24 mouse cellular contexts compared by ENCODE assay signal in genomic region chr10:80776358-80776869, GRCm38 (mm10). TPM values are rescaled to one million over a fixed set of nuclear protein-coding genes. Genes with fewer than 3 reads are reported as not detected.
DNase-seq lines count a peak whose midpoint lies in the region; ATAC-seq and TF ChIP-seq lines count a peak whose summit lies in the region.
"Had no signal": no experiment of that assay in that cellular context is flagged by ENCODE, and none has a peak within 500 bp of the region (broad histone marks: within the 10 kb centered on the region; RNA-seq: fewer than 3 reads in every experiment).

No protein-coding gene starts in this region.

- H3K4me2 ChIP-seq in embryonic facial prominence, embryonic 12.5 days (replicated peaks), result no peak overlapping the region
- H3K4me2 ChIP-seq in heart, embryonic 14.5 days (ENCODE audit: low read length), result no peak overlapping the region
- H3K4me2 ChIP-seq in forebrain, embryonic 14.5 days (ENCODE audit: low read length), result no peak overlapping the region
- H3K4me2 ChIP-seq: embryonic facial prominence, embryonic 15.5 days; hindbrain, embryonic 12.5 days; limb, embryonic 15.5 days; lung, embryonic 14.5 days; midbrain, embryonic 12.5 days had no signal

- no peak for TF ChIP-seq EP300 in heart, adult 2 months (IDR thresholded peaks at IDR 0.05; ENCODE audit: insufficient read depth, low read depth, low read length)

- intact Hi-C loops in heart, adult 2 months (cut with DNase I), result no loop called here

- POLR2A ChIA-PET in Patski (lab: Charles Lee), result interaction anchor here (1.3 kb wide), 1 partner anchor 9 kb away, joined by 4 read pairs; no protein-coding TSS in a partner anchor

- TF ChIP-seq CTCF in heart, adult 2 months (IDR thresholded peaks at IDR 0.05), result no peak
- TF ChIP-seq CTCF in Patski (IDR thresholded peaks at IDR 0.05), result no peak

- no peak overlapping the region for H3K27ac ChIP-seq in embryonic facial prominence, embryonic 12.5 days
- H3K27ac ChIP-seq in embryonic facial prominence, embryonic 10.5 days (replicated peaks), result no peak overlapping the region
- H3K27ac ChIP-seq in heart, embryonic 14.5 days (replicated peaks in 1 of 2; ENCODE audit: control insufficient read depth in 1 of 2, insufficient read depth in 1 of 2, low read depth in 2 of 2, low read length in 2 of 2), result peak overlapping the region in 1 of 2 experiments; percentile 80; a peak in 2 of 4 replicates
- no peak overlapping the region for H3K27ac ChIP-seq in heart, adult 2 months
- H3K27ac ChIP-seq in forebrain, embryonic 14.5 days (ENCODE audit: low read depth, low read length), result no peak overlapping the region
- H3K27ac ChIP-seq: embryonic facial prominence, embryonic 15.5 days; hindbrain, embryonic 12.5 days; limb, embryonic 15.5 days; liver, embryonic 14.5 days; midbrain, embryonic 12.5 days had no signal

- 0 out of 2 replicates have a peak, but pooled peaks have one; percentile 10 for ATAC-seq in embryonic facial prominence, embryonic 12.5 days (ENCODE audit: insufficient number of reproducible peaks, insufficient read depth, low FRiP score, low TSS enrichment)
- ATAC-seq in heart, embryonic 14.5 days (ENCODE audit: insufficient number of reproducible peaks, insufficient read depth, low FRiP score, low read depth), result no peak
- ATAC-seq in Patski, result peak; percentile 33
- no peak for ATAC-seq in forebrain, embryonic 14.5 days
- ATAC-seq: forebrain, embryonic 16.5 days; intestine, postnatal 0 days had no signal

- CTCF ChIA-PET in Patski (lab: Charles Lee), result interaction anchor here (4.1 to 8.8 kb wide), 3 partner anchors 10 to 29 kb away, joined by 28 to 43 read pairs (median 29); no protein-coding TSS in a partner anchor

- H3K4me1 ChIP-seq in embryonic facial prominence, embryonic 12.5 days, result peaks cover 6% of the 10 kb centered on the region; the same call in 1 of the 2 replicates
- H3K4me1 ChIP-seq in embryonic facial prominence, embryonic 10.5 days, result peaks cover 6% of the 10 kb centered on the region; the same call in 1 of the 2 replicates
- peaks cover 35 to 41% of the 10 kb centered on the region in 2 experiments for H3K4me1 ChIP-seq in heart, embryonic 14.5 days (ENCODE audit: control insufficient read depth in 2 of 2, insufficient read depth in 2 of 2, low read length in 2 of 2)
- peaks cover 14% of the 10 kb centered on the region for H3K4me1 ChIP-seq in heart, adult 2 months (ENCODE audit: control insufficient read depth, insufficient read depth, low read length)
- no peaks in the 10 kb centered on the region for H3K4me1 ChIP-seq in forebrain, embryonic 14.5 days (ENCODE audit: control insufficient read depth, insufficient read depth, low read length)
- H3K4me1 ChIP-seq: midbrain, embryonic 12.5 days had no signal

- H3K79me2 ChIP-seq in heart, adult 2 months (replicated peaks; ENCODE audit: control insufficient read depth, insufficient read depth, low read length), result no peaks in the 10 kb centered on the region

- no peak overlapping the region for H3K4me3 ChIP-seq in embryonic facial prominence, embryonic 12.5 days
- H3K4me3 ChIP-seq in embryonic facial prominence, embryonic 10.5 days, result no peak overlapping the region
- H3K4me3 ChIP-seq in heart, embryonic 14.5 days (ENCODE audit: control insufficient read depth in 1 of 2, insufficient read depth in 1 of 2, low read depth in 1 of 2, low read length in 2 of 2), result no peak overlapping the region
- H3K4me3 ChIP-seq in heart, adult 2 months, result no peak overlapping the region
- no peak overlapping the region for H3K4me3 ChIP-seq in forebrain, embryonic 14.5 days (ENCODE audit: low read depth, low read length)
- H3K4me3 ChIP-seq: embryonic facial prominence, embryonic 15.5 days; hindbrain, embryonic 12.5 days; limb, embryonic 15.5 days; midbrain, embryonic 12.5 days had no signal

- no peak overlapping the region for H3K9ac ChIP-seq in embryonic facial prominence, embryonic 12.5 days
- peak overlapping the region; percentile 18; the same call in 1 of the 2 replicates for H3K9ac ChIP-seq in heart, embryonic 14.5 days (ENCODE audit: low read length)
- no peak overlapping the region for H3K9ac ChIP-seq in heart, adult 2 months (ENCODE audit: low read depth, low read length)
- no peak overlapping the region for H3K9ac ChIP-seq in forebrain, embryonic 14.5 days (ENCODE audit: low read length)
- H3K9ac ChIP-seq: embryonic facial prominence, embryonic 15.5 days; hindbrain, embryonic 12.5 days; limb, embryonic 15.5 days; liver, embryonic 14.5 days; lung, embryonic 14.5 days; midbrain, embryonic 12.5 days had no signal

- H3K27me3 ChIP-seq in embryonic facial prominence, embryonic 12.5 days, result no peaks in the 10 kb centered on the region
- H3K27me3 ChIP-seq in embryonic facial prominence, embryonic 10.5 days (replicated peaks; ENCODE audit: low read depth, poor library complexity, severe bottlenecking), result no peaks in the 10 kb centered on the region
- H3K27me3 ChIP-seq in heart, embryonic 14.5 days (ENCODE audit: control insufficient read depth, insufficient read depth, low read length), result no peaks in the 10 kb centered on the region
- H3K27me3 ChIP-seq in heart, adult 2 months (ENCODE audit: control insufficient read depth, insufficient read depth, low read length), result no peaks in the 10 kb centered on the region
- H3K27me3 ChIP-seq in Patski, result no peaks in the 10 kb centered on the region
- H3K27me3 ChIP-seq in forebrain, embryonic 14.5 days (replicated peaks; ENCODE audit: control insufficient read depth, insufficient read depth, low read length), result no peaks in the 10 kb centered on the region
- H3K27me3 ChIP-seq: CH12.LX; embryonic facial prominence, embryonic 15.5 days; hindbrain, embryonic 12.5 days; limb, embryonic 15.5 days; midbrain, embryonic 12.5 days had no signal

- no peaks in the 10 kb centered on the region for H3K9me3 ChIP-seq in embryonic facial prominence, embryonic 12.5 days
- no peaks in the 10 kb centered on the region for H3K9me3 ChIP-seq in embryonic facial prominence, embryonic 10.5 days
- no peaks in the 10 kb centered on the region for H3K9me3 ChIP-seq in heart, embryonic 14.5 days (ENCODE audit: control insufficient read depth, low read length)
- H3K9me3 ChIP-seq in forebrain, embryonic 14.5 days (replicated peaks; ENCODE audit: control insufficient read depth, low read length), result no peaks in the 10 kb centered on the region
- H3K9me3 ChIP-seq: embryonic facial prominence, embryonic 15.5 days; G1E; hindbrain, embryonic 12.5 days; limb, embryonic 15.5 days; midbrain, embryonic 12.5 days had no signal

- DNase-seq in embryonic facial prominence, embryonic 10.5 days (ENCODE audit: low spot score), result no peak
- DNase-seq in heart, adult 2 months, result no peak
- DNase-seq in 3T3-L1 (ENCODE audit: low read depth, low spot score), result peak; percentile 51
- no peak for DNase-seq in Patski (ENCODE audit: low read depth, low spot score)
- DNase-seq in forebrain, embryonic 14.5 days (ENCODE audit: low spot score), result no peak
- no peak for DNase-seq in testis, postnatal 10 days (ENCODE audit: low spot score)
- DNase-seq: adrenal gland, postnatal 14 days; kidney, postnatal 25 days; lung, embryonic 14.5 days; thymus, postnatal 25 days had no signal

- in situ Hi-C loops in Patski (cut with MboI; ENCODE audit: low pct_unique_long_range_greater_than_20kb), result no loop called here

- peaks cover 98% of the 10 kb centered on the region for H3K36me3 ChIP-seq in embryonic facial prominence, embryonic 12.5 days
- peaks cover 100% of the 10 kb centered on the region for H3K36me3 ChIP-seq in embryonic facial prominence, embryonic 10.5 days (replicated peaks)
- peaks cover 94% of the 10 kb centered on the region for H3K36me3 ChIP-seq in heart, embryonic 14.5 days (ENCODE audit: control insufficient read depth, insufficient read depth, low read length)
- H3K36me3 ChIP-seq in heart, adult 2 months (ENCODE audit: control insufficient read depth, insufficient read depth, low read length), result peaks cover 2% of the 10 kb centered on the region; the same call in 1 of the 2 replicates
- H3K36me3 ChIP-seq in forebrain, embryonic 14.5 days (ENCODE audit: control insufficient read depth, insufficient read depth, low read length), result peaks cover 98% of the 10 kb centered on the region

- 88% methylated on average over 6 of the region's 6 CpGs for WGBS in embryonic facial prominence, embryonic 12.5 days
- WGBS in embryonic facial prominence, embryonic 10.5 days, result 91% methylated on average over 6 of the region's 6 CpGs
- WGBS in heart, embryonic 14.5 days, result 66% methylated on average over 6 of the region's 6 CpGs
- WGBS in heart, adult 2 months, result 71% methylated on average over 6 of the region's 6 CpGs
- whole genome bisulfite sequencing in forebrain, embryonic 14.5 days, result 88% methylated on average over 6 of the region's 6 CpGs

- TF ChIP-seq POLR2A in heart, adult 2 months (IDR thresholded peaks at IDR 0.05; ENCODE audit: insufficient read depth, low read depth, low read length), result no peak

RNA-seq across cellular contexts. Expression of gene Dot1l, which starts 21.4 kb away (rescaled TPM):
- 23.5 and 26.1 TPM in 2 replicates for polyA plus RNA-seq in embryonic facial prominence, embryonic 12.5 days (2016; fragmentation: Nextera tagmentation; extraction: Ambion mirVana)
- polyA plus RNA-seq in embryonic facial prominence, embryonic 10.5 days (2016; fragmentation: Nextera tagmentation; extraction: Ambion mirVana), result 23.5 and 25.0 TPM in 2 replicates
- 26.5 and 28.2 TPM in 2 replicates for polyA plus RNA-seq in heart, embryonic 14.5 days (2014; fragmentation: Nextera tagmentation; extraction: Ambion mirVana)
- total RNA-seq in heart, adult 2 months (2021), result 10 to 100 TPM; 18.8 to 19.6 TPM
- 35.0 and 39.6 TPM in 2 replicates for polyA plus RNA-seq in heart, adult 2 months (2012; rRNA removed)
- 24.0 TPM for polyA plus RNA-seq in Patski (2021)
- polyA plus RNA-seq in forebrain, embryonic 14.5 days (2014; fragmentation: Nextera tagmentation; extraction: Ambion mirVana), result 13.6 and 19.3 TPM in 2 replicates

RNA-seq across cellular contexts. Expression of gene Sf3a2, which starts 21.6 kb away (rescaled TPM):
- polyA plus RNA-seq in embryonic facial prominence, embryonic 12.5 days (2016; fragmentation: Nextera tagmentation; extraction: Ambion mirVana), result 64.8 and 71.7 TPM in 2 replicates
- 114 and 127 TPM in 2 replicates for polyA plus RNA-seq in embryonic facial prominence, embryonic 10.5 days (2016; fragmentation: Nextera tagmentation; extraction: Ambion mirVana)
- polyA plus RNA-seq in heart, embryonic 14.5 days (2014; fragmentation: Nextera tagmentation; extraction: Ambion mirVana), result 49.2 and 51.0 TPM in 2 replicates
- total RNA-seq in heart, adult 2 months (2021), result 10 to 100 TPM; 27.3 to 30.4 TPM
- polyA plus RNA-seq in heart, adult 2 months (2012; rRNA removed), result 18.4 and 19.7 TPM in 2 replicates
- 66.7 TPM for polyA plus RNA-seq in Patski (2021)
- 66.6 and 71.7 TPM in 2 replicates for polyA plus RNA-seq in forebrain, embryonic 14.5 days (2014; fragmentation: Nextera tagmentation; extraction: Ambion mirVana)

RNA-seq across cellular contexts. Expression of gene Plekhj1, which starts 22.0 kb away (rescaled TPM):
- polyA plus RNA-seq in embryonic facial prominence, embryonic 12.5 days (2016; fragmentation: Nextera tagmentation; extraction: Ambion mirVana), result 132 and 142 TPM in 2 replicates
- 181 and 184 TPM in 2 replicates for polyA plus RNA-seq in embryonic facial prominence, embryonic 10.5 days (2016; fragmentation: Nextera tagmentation; extraction: Ambion mirVana)
- 71.1 and 75.4 TPM in 2 replicates for polyA plus RNA-seq in heart, embryonic 14.5 days (2014; fragmentation: Nextera tagmentation; extraction: Ambion mirVana)
- total RNA-seq in heart, adult 2 months (2021), result 10 to 100 TPM; 29.7 to 33.0 TPM
- polyA plus RNA-seq in heart, adult 2 months (2012; rRNA removed), result 28.9 and 33.2 TPM in 2 replicates
- polyA plus RNA-seq in Patski (2021), result 77.0 TPM
- 140 and 143 TPM in 2 replicates for polyA plus RNA-seq in forebrain, embryonic 14.5 days (2014; fragmentation: Nextera tagmentation; extraction: Ambion mirVana)

RNA-seq across cellular contexts. Expression of gene Amh, which starts 28.6 kb away (rescaled TPM):
- not detected in 2 replicates for polyA plus RNA-seq in embryonic facial prominence, embryonic 12.5 days (2016; fragmentation: Nextera tagmentation; extraction: Ambion mirVana)
- 0.11 and 0.17 TPM in 2 replicates for polyA plus RNA-seq in embryonic facial prominence, embryonic 10.5 days (2016; fragmentation: Nextera tagmentation; extraction: Ambion mirVana)
- polyA plus RNA-seq in heart, embryonic 14.5 days (2014; fragmentation: Nextera tagmentation; extraction: Ambion mirVana), result 0.12 TPM in 1 of 2 replicates, not detected in the other
- total RNA-seq in heart, adult 2 months (2021), result under 1 TPM; 0.18 TPM
- polyA plus RNA-seq in heart, adult 2 months (2012; rRNA removed), result 0.15 and 0.25 TPM in 2 replicates
- polyA plus RNA-seq in Patski (2021), result 0.47 TPM
- polyA plus RNA-seq in forebrain, embryonic 14.5 days (2014; fragmentation: Nextera tagmentation; extraction: Ambion mirVana), result 0.10 TPM in 1 of 2 replicates, not detected in the other
- total RNA-seq: megakaryocyte, adult 5-6 weeks had no signal
- polyA plus RNA-seq: forebrain, embryonic 16.5 days; hindbrain, embryonic 12.5 days; intestine, postnatal 0 days; kidney, embryonic 14.5 days; limb, embryonic 15.5 days; neural tube, embryonic 11.5 days had no signal

RNA-seq across cellular contexts. Expression of gene Ap3d1, which starts 34.4 kb away (rescaled TPM):
- polyA plus RNA-seq in embryonic facial prominence, embryonic 12.5 days (2016; fragmentation: Nextera tagmentation; extraction: Ambion mirVana), result 84.7 and 85.8 TPM in 2 replicates
- 60.5 and 61.5 TPM in 2 replicates for polyA plus RNA-seq in embryonic facial prominence, embryonic 10.5 days (2016; fragmentation: Nextera tagmentation; extraction: Ambion mirVana)
- 45.0 and 54.5 TPM in 2 replicates for polyA plus RNA-seq in heart, embryonic 14.5 days (2014; fragmentation: Nextera tagmentation; extraction: Ambion mirVana)
- total RNA-seq in heart, adult 2 months (2021), result 10 to 100 TPM; 40.2 to 42.6 TPM
- polyA plus RNA-seq in heart, adult 2 months (2012; rRNA removed), result 52.9 and 66.5 TPM in 2 replicates
- polyA plus RNA-seq in Patski (2021), result 103 TPM
- 81.0 and 99.5 TPM in 2 replicates for polyA plus RNA-seq in forebrain, embryonic 14.5 days (2014; fragmentation: Nextera tagmentation; extraction: Ambion mirVana)

Comparison
In these comparisons a context has a peak if more than half of its experiments do, and no peak if none do; other contexts are left out.
1. ATAC-seq: peak in embryonic facial prominence, embryonic 12.5 days (single experiment) and Patski (single experiment); none in heart, embryonic 14.5 days (single experiment) and forebrain, embryonic 14.5 days (single experiment).